Mouse (Mus musculus) kidney, adult 2 months (tissue): ENCODE measurements around the gene Palm. TPM values are rescaled to one million over a fixed set of nuclear protein-coding genes. Genes with fewer than 3 reads are reported as not detected.

Experiments used
- DNase-seq: peaks from one replicate; pipeline ENCODE4 v3.0.0; 2021
- H3K27ac ChIP-seq: fragments of 200-500 bp; 2 replicates; pipeline ENCODE4 v1.5.1; 2012; ENCODE audit warnings: low read depth, low read length, control low read depth, inconsistent platforms; ENCODE audit not compliant: insufficient read depth
- H3K27me3 ChIP-seq: fragments of 200-500 bp; replicated peaks from 2 replicates; pipeline ENCODE4 v1.6.1; 2012; ENCODE audit warnings: mild to moderate bottlenecking, moderate library complexity, low read length, inconsistent platforms; ENCODE audit not compliant: control insufficient read depth, insufficient read depth
- H3K36me3 ChIP-seq: fragments of 200-500 bp; 2 replicates; pipeline ENCODE4 v1.6.1; 2012; ENCODE audit warnings: mild to moderate bottlenecking, moderate library complexity, low read length, inconsistent platforms; ENCODE audit not compliant: control insufficient read depth, insufficient read depth
- H3K4me1 ChIP-seq: fragments of 200-500 bp; 2 replicates; pipeline ENCODE4 v1.6.1; 2011; ENCODE audit warnings: low read length; ENCODE audit not compliant: control insufficient read depth, insufficient read depth
- H3K4me3 ChIP-seq: fragments of 200-500 bp; 2 replicates; pipeline ENCODE4 v1.5.1; 2011; ENCODE audit warnings: mild to moderate bottlenecking, low read depth, low read length, control low read depth; ENCODE audit not compliant: insufficient read depth
- CTCF ChIP-seq: fragments of 200-500 bp; conservative IDR thresholded peaks from 2 replicates; pipeline ENCODE4 v1.5.1; 2011; ENCODE audit warnings: low read depth, mild to moderate bottlenecking, control low read depth, low read length, moderate library complexity, mixed read lengths; ENCODE audit not compliant: insufficient read depth, insufficient read length
- POLR2A ChIP-seq: fragments of 200-500 bp; IDR thresholded peaks from one replicate; pipeline ENCODE4 v1.6.1; 2011; ENCODE audit warnings: low read depth, low read length, control low read depth
- WGBS: fragments of 180-500 bp; shearing (Covaris S2); methylation state at CpG from one replicate; pipeline ENCODE4 v1.1.7; 2018; 5-methylcytosine and 5-hydroxymethylcytosine counted together
- polyA plus RNA-seq: library from polyadenylated mRNA; depleted of rRNA; stranded (reverse); fragments of >200 nt; gene quantifications from 2 replicates; pipeline ENCODE4 v1.2.3, GENCODE M21; 2012

The Palm gene
- polyA plus RNA-seq, 1 experiment, result 110 TPM

DNA sequence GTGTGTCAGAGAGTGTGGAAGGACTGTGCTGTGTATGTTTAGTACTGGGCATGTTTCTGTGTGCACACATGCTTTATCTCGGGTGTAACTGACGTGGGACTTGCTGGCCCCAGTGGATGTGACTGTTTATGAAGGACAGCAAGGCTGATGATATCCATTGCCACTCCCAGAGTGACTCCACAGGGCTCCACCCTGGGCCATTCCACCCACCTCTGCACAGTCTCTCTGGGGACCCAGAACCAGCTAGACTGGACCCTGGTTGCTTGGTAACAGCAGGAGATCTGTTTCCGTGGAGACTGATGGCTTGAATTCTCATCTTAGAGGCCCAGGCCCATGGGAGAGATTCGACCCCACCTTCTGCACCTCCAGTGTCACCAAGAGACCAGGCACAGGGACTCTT is 24.9 kb downstream of the Palm start:
- DNase-seq, result no peak
- Histone ChIP-seq H3K4me3 (no peak overlapping the region), H3K4me1 (peaks cover 44% of the 10 kb centered on the region), H3K36me3 (no peaks in the 10 kb centered on the region; the same call in 1 of the 2 replicates), H3K27me3 (no peaks in the 10 kb centered on the region), H3K27ac (no peak overlapping the region)
- 64% methylated on average over 4 of the region's 4 CpGs for WGBS
- TF ChIP-seq CTCF (no peak), POLR2A (no peak)

DNA sequence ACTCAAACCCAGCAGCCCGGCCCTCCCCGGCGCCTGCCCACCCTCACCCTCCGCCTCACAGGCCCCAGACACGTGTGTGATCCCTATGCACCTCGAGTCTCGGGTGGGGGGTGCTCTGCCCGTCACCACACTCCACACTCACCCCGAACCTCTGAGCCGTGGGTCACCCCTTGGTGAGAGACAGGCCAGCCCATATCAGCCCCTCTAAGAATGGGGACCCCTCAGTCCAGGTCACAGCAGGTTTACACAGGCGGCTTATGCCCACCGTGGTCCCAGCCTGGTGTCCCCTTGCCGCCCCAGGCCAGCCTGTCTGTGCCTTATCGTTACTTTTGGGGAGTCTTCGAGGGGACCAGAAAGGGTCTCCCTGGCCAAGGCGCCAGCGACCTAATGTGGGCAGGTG is 26.2 kb downstream of the Palm start:
- H3K27ac ChIP-seq, result no peak overlapping the region
- peaks cover 44% of the 10 kb centered on the region for H3K4me1 ChIP-seq
- H3K27me3 ChIP-seq, result no peaks in the 10 kb centered on the region
- TF ChIP-seq POLR2A, result no peak
- TF ChIP-seq CTCF, result no peak
- DNase-seq, result no peak
- 91% methylated on average over 17 of the region's 17 CpGs for WGBS
- H3K4me3 ChIP-seq, result no peak overlapping the region
- H3K36me3 ChIP-seq, result no peaks in the 10 kb centered on the region; the same call in 1 of the 2 replicates

DNA sequence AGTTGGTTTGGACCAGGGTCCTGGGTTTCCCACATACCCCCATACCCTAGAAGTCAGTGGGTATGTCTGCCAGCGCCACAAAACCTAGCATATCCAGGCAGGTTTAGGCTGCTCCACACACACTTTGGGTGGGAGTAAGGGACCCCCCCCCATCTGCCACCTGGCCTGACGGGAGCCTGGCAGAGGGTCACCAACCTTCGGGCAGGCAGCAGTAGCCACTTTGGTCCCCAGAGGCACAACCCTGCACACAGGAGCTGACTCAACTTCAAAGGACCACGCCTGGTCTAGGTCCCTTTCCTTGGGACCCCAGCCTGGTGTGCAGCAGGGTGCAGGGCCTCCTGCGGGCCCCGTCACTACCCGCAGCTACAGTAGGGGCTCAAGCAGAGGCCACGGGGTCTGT is 26.9 kb downstream of the Palm start:
- WGBS, result 71% methylated on average over 8 of the region's 8 CpGs
- H3K27ac ChIP-seq, result peak overlapping the region; percentile 40

DNA sequence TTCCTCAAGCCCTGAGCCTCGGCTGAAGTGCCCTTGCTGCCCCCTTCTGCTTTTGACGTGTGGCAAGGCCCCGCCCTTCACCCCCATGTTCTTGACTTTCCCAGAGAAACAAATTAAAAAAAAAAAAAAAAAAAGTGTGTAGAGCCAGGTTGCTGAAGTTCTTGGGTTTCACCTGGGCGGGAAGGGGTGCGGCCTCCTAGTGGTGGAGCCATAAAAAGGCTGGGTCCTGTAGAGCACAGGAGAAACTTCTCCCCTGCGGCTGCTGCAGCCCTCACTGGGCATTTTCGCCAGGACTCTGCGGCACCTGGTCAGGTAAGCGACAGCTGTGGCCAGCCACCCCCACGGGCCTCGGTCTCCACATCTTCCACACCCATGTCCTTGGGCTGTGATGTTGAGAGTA is 27.4 kb downstream of the Palm start, which contains the start of gene Misp:
Gene Misp, plus strand, starts transcription at position 208 of the 400 bp plus-strand sequence.
- Histone ChIP-seq H3K4me3 (no peak within 1 kb of the TSS; the same call in 1 of the 2 replicates), H3K27me3 (no peaks in the 10 kb centered on the region), H3K4me1 (peaks cover 36% of the 10 kb centered on the region), H3K36me3 (no peaks in the 10 kb centered on the region; the same call in 1 of the 2 replicates), H3K27ac (peak within 1 kb of the TSS; percentile 62)
- peak; percentile 71 for DNase-seq
- 45% methylated on average over 11 of the region's 11 CpGs for WGBS
- TF ChIP-seq CTCF, result no peak; the same call in 1 of the 2 replicates
- TF ChIP-seq POLR2A, result no peak

More for the DNA sequence above, 26.9 kb downstream of the Palm start:
- no peak for TF ChIP-seq POLR2A
- no peak for TF ChIP-seq CTCF
- H3K27me3 ChIP-seq, result no peaks in the 10 kb centered on the region
- no peak overlapping the region for H3K4me3 ChIP-seq
- DNase-seq, result no peak
- no peaks in the 10 kb centered on the region; the same call in 1 of the 2 replicates for H3K36me3 ChIP-seq
- H3K4me1 ChIP-seq, result peaks cover 38% of the 10 kb centered on the region

DNA sequence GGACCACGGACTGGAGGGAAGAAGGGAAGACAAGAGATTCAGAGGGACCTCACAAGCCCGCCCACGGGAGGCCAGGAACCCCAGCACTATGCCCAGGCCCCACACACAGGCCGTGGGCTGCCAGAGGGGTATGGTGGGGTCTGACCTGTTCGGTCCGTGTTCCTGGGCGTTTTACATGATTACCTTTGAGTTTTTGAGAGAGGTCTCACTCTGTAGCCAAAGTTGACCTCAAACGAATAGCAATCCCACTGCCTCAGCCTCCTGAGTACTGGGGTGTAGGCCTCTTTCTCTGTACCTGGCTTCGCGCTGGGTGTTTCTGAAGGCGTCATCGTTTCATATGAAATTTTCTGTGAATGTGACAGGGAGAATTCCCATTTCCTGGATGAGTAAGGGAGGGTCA is 28.4 kb downstream of the Palm start:
- Histone ChIP-seq H3K27ac (peak overlapping the region; percentile 62; the same call in 1 of the 2 replicates), H3K4me1 (peaks cover 27% of the 10 kb centered on the region)
- WGBS, result 72% methylated on average over 12 of the region's 12 CpGs

DNA sequence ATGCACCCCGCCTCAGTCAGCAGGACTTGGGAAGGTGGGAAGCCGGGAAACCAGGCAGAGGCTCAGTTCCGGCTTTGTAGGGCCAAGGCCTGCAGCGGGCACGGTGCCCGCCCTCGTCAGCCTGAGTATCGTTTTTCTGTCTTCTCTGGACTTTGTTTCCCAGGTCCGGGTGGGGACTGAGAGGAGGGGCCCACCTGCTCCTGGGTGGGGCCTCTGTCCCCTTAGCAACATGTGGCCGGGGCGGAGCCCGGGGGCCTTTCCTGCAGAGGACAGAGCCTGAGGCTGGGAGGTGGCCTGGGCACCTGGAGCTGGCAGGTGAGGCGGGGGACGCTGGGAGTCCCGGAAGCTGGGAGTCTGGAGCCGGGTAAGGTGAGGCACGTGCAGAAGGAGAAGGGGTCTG is 29.0 kb downstream of the Palm start:
- DNase-seq, result peak; percentile 91
- Histone ChIP-seq H3K36me3 (no peaks in the 10 kb centered on the region; the same call in 1 of the 2 replicates), H3K27ac (peak overlapping the region; percentile 62), H3K4me1 (peaks cover 26% of the 10 kb centered on the region), H3K27me3 (no peaks in the 10 kb centered on the region), H3K4me3 (peak overlapping the region; percentile 29)
- WGBS, result 20% methylated on average over 17 of the region's 17 CpGs
- TF ChIP-seq CTCF (no peak), POLR2A (no peak)

More for the DNA sequence above, 28.4 kb downstream of the Palm start:
- Histone ChIP-seq H3K4me3 (no peak overlapping the region), H3K36me3 (no peaks in the 10 kb centered on the region; the same call in 1 of the 2 replicates), H3K27me3 (no peaks in the 10 kb centered on the region)
- DNase-seq, result no peak
- no peak for TF ChIP-seq POLR2A
- no peak for TF ChIP-seq CTCF

DNA sequence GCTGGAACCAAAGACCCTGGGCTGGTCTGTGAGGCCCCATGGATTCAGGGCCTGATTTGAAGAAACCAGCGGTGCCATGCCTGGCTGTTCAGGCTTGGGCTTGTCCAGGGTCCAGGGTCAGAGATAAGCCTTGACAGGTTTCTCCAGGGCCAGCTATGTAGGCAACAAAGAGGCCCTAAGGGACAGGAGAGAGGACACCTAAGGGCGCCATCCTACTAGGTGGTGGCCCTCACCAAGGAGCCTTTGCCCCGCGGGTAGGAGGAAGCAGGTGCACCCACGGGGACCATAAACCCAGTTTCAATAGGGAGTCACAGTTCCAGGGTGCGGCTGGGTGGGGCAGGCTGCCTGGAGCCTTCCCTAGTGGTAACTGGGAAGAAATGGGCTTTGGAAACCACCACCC is 29.6 kb downstream of the Palm start:
- TF ChIP-seq CTCF, result no peak
- no peak for TF ChIP-seq POLR2A
- DNase-seq, result no peak
- no peak overlapping the region for H3K27ac ChIP-seq
- WGBS, result 66% methylated on average over 6 of the region's 6 CpGs
- H3K36me3 ChIP-seq, result no peaks in the 10 kb centered on the region; the same call in 1 of the 2 replicates
- H3K4me1 ChIP-seq, result peaks cover 26% of the 10 kb centered on the region
- H3K27me3 ChIP-seq, result no peaks in the 10 kb centered on the region
- no peak overlapping the region for H3K4me3 ChIP-seq
